Mouse (Mus musculus) liver, postnatal 0 days (tissue): Measurements from ENCODE around the gene Bzw2.

Source experiments
- CTCF ChIP-seq: sonication (generic); IDR thresholded peaks from 2 replicates; pipeline ENCODE4 v1.5.1; 2016; ENCODE audit warnings: antibody characterized with exemption, low read depth
- EP300 ChIP-seq: IDR thresholded peaks from 2 replicates; pipeline ENCODE4 v1.6.1; 2016; ENCODE audit warnings: antibody characterized with exemption, low read depth, mild to moderate bottlenecking

DNA sequence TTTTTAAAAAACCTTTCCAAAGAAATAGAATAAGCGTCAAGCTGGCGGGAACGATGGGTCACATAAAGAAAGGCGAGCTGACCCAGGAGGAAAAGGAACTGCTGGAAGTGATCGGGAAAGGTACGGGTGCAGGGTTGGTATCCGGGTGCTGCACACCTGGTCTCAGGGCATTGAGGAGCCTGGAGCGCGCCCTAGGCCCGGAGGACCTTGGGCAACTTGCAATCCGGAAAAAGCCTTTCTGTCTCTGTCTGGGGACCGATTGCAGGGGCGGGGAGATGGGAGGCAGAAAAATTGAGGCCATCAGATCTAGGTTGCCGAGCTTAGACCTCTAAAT lies 609 bp downstream of the Bzw2 start:
- no peak for TF ChIP-seq CTCF
- 0 out of 2 replicates have a peak, but pooled peaks have one; percentile 3 for TF ChIP-seq EP300
